Mouse (Mus musculus): ENCODE measurements at regions not wholly inside any gene's neighbourhood (a gene's known extent, or its start where the extent isn't known, plus 50 kb on each side); places are given as distances from the start of the nearest gene placed in this dataset.

- no peak for DNase-seq
Observed at GRCm38 (mm10) chr2:117825088-117825487, 286.6 kb upstream of the Thbs1 start.

GRCm38 (mm10) chr2:117827278-117827677 lies 284.4 kb upstream of the Thbs1 start:
- DNase-seq: no peak

- peak; percentile 7 for DNase-seq
Observed at GRCm38 (mm10) chr2:117838387-117838786, 273.3 kb upstream of the Thbs1 start.

- DNase-seq: no peak
Observed at GRCm38 (mm10) chr2:117840406-117840805, 271.3 kb upstream of the Thbs1 start.

GRCm38 (mm10) chr2:117842309-117842986 lies 269.2 kb upstream of the Thbs1 start:
- no peak for DNase-seq

GRCm38 (mm10) chr2:117852442-117852841 lies 259.2 kb upstream of the Thbs1 start:
- DNase-seq: no peak

- no peak for DNase-seq
Observed at GRCm38 (mm10) chr2:117862301-117862700, 249.4 kb upstream of the Thbs1 start.

- DNase-seq: no peak
Observed at GRCm38 (mm10) chr2:117865119-117865518, 246.6 kb upstream of the Thbs1 start.

- DNase-seq: no peak
Observed at GRCm38 (mm10) chr2:117866946-117867345, 244.7 kb upstream of the Thbs1 start.

- no peak for DNase-seq
Observed at GRCm38 (mm10) chr2:117867409-117867808, 244.3 kb upstream of the Thbs1 start.

GRCm38 (mm10) chr2:117868857-117869256 lies 242.8 kb upstream of the Thbs1 start:
- DNase-seq: no peak

GRCm38 (mm10) chr2:117871507-117872282 lies 240.0 kb upstream of the Thbs1 start:
- no peak for DNase-seq

- DNase-seq: no peak
Observed at GRCm38 (mm10) chr2:117877816-117878215, 233.9 kb upstream of the Thbs1 start.

- DNase-seq: no peak
Observed at GRCm38 (mm10) chr2:117882136-117882535, 229.5 kb upstream of the Thbs1 start.

GRCm38 (mm10) chr2:117882890-117883289 lies 228.8 kb upstream of the Thbs1 start:
- no peak for DNase-seq

GRCm38 (mm10) chr2:117886516-117886915 lies 225.2 kb upstream of the Thbs1 start:
- no peak for DNase-seq

GRCm38 (mm10) chr2:117901311-117901710 lies 210.4 kb upstream of the Thbs1 start:
- DNase-seq: no peak

- no peak for DNase-seq
Observed at GRCm38 (mm10) chr2:117902837-117903236, 208.8 kb upstream of the Thbs1 start.

- DNase-seq: no peak
Observed at GRCm38 (mm10) chr2:117903705-117904104, 208.0 kb upstream of the Thbs1 start.

- no peak for DNase-seq
Observed at GRCm38 (mm10) chr2:117906509-117906908, 205.2 kb upstream of the Thbs1 start.

GRCm38 (mm10) chr2:117910781-117911180 lies 200.9 kb upstream of the Thbs1 start:
- no peak for DNase-seq

GRCm38 (mm10) chr2:117912722-117913121 lies 199.0 kb upstream of the Thbs1 start:
- no peak for DNase-seq

- no peak for DNase-seq
Observed at GRCm38 (mm10) chr2:117913846-117914245, 197.8 kb upstream of the Thbs1 start.

GRCm38 (mm10) chr2:117915821-117916220 lies 195.9 kb upstream of the Thbs1 start:
- no peak for DNase-seq

All from adrenal gland, adult 8-10 months (tissue).